Comparison of ENCODE assay signal across 29 mouse cellular contexts in the genomic region with DNA sequence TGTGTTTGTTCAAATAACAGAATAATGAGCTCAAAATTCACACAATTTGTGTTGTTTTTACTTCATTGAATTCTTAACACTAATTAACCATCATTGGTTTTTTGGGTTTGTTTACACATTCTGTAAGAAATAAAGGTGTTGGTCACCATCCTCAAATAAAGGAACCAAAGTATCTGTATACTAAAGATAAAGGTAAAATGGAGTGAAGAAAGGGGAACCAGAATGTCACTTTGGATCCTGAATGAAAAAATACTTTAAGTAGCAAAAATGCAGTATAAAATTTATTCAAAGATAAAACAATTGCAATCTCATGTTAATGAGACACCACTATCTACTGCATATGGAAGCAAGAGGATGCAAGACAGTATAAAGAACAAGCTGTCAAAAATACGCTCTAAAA. TPM values are rescaled to one million over a fixed set of nuclear protein-coding genes. Genes with fewer than 3 reads are reported as not detected.
"Had no signal": no experiment of that assay in that cellular context is flagged by ENCODE, and none has a peak within 500 bp of the region (broad histone marks: within the 10 kb centered on the region; RNA-seq: fewer than 3 reads in every experiment).

No protein-coding gene starts in this region.

- H3K4me1 ChIP-seq: limb, embryonic 10.5 days; limb, embryonic 13.5 days had no signal

- H3K4me3 ChIP-seq: layer of hippocampus, adult 2 months; limb, embryonic 10.5 days; limb, embryonic 13.5 days had no signal

- DNase-seq: kidney, adult 18-20 months; kidney, adult 9 months; kidney, postnatal 25 days; layer of hippocampus, adult 9-11 months; lung, adult 2 months; lung, postnatal 14 days; lung, postnatal 4 days; midbrain, embryonic 14.5 days; thymus, adult 2 months; thymus, postnatal 14 days; thymus, postnatal 4 days had no signal

- H3K27ac ChIP-seq: kidney, postnatal 0 days; layer of hippocampus, adult 2 months; limb, embryonic 10.5 days; limb, embryonic 13.5 days had no signal

- H3K27me3 ChIP-seq: limb, embryonic 13.5 days had no signal

- H3K9ac ChIP-seq: limb, embryonic 13.5 days had no signal

- H3K4me2 ChIP-seq: limb, embryonic 13.5 days; midbrain, embryonic 11.5 days had no signal

- H3K36me3 ChIP-seq: limb, embryonic 10.5 days; limb, embryonic 13.5 days had no signal

- H3K9me3 ChIP-seq: limb, embryonic 10.5 days; limb, embryonic 13.5 days had no signal

RNA-seq across cellular contexts. Expression of a gene that starts 0.6 kb away (rescaled TPM):
- total RNA-seq: layer of hippocampus, adult 2 months; layer of hippocampus, postnatal 25 days; left cerebral cortex, adult 18-20 months; left cerebral cortex, postnatal 25 days; liver, adult 2 months; midbrain, postnatal 0 days had no signal
- polyA plus RNA-seq: large intestine, adult 2 months; liver, adult 2 months; lung, adult 2 months; midbrain, postnatal 0 days; small intestine, adult 2 months; thymus, adult 2 months had no signal

RNA-seq across cellular contexts. Expression of a gene that starts 4.8 kb away (rescaled TPM):
- total RNA-seq: layer of hippocampus, adult 2 months; layer of hippocampus, postnatal 25 days; left cerebral cortex, adult 18-20 months; left cerebral cortex, postnatal 25 days; megakaryocyte-erythroid progenitor cell, adult 5-6 weeks; midbrain, postnatal 0 days had no signal
- polyA plus RNA-seq: kidney, postnatal 0 days; large intestine, adult 2 months; limb, embryonic 10.5 days; limb, embryonic 13.5 days; liver, adult 2 months; lung, adult 2 months; lung, embryonic 16.5 days; midbrain, embryonic 11.5 days; midbrain, embryonic 14.5 days; midbrain, postnatal 0 days; neural tube, embryonic 11.5 days; neural tube, embryonic 14.5 days; small intestine, adult 2 months; spleen, adult 2 months; stomach, embryonic 16.5 days had no signal
